Mouse (Mus musculus): ENCODE results near the gene Eddm3b.
"Not testable (repeated sequence)": the region's sequence is repeated elsewhere in the genome, so short reads cannot be mapped to it uniquely, and the experiment has no call there.

The Eddm3b gene

DNA sequence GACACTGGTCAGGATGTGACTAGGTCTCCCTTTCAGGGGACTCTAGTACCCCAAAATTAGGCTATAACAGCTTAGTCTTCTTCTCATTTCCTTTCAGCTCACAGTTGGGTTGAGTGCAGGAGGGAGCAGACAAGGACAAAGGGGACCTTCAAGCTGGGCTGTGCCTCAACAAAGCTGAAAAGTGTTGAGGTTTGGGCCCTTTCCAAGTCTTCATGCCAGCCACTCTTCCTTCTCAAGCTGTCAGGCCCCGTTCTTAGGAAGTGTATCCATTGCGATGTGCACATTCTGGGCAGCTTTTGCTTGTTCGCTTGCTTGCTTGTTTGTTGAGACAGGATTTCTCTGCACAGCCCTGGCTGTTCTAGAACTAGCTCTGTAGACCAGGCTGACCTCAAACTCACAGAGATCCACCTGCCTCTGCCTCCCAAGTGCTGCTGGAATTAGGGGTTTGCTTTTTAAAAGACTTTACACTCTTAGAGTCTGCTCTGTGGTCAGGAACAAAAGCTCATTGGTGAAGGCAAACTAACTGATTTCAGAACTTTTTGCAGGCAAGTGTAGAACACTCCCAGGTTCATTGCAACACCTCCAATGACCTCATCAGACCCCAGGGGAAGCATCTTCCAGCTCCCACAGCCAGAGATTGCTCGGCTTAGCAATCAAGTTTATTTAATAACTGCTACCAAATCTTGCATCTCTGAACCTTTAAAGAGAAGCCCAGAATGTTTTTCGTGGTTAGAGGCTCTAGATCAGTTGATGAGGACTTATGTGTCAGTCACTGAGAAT lies 19.9 kb upstream of the Eddm3b start:
- DNase-seq (ENCODE audit: low read depth, low spot score) = no peak

DNA sequence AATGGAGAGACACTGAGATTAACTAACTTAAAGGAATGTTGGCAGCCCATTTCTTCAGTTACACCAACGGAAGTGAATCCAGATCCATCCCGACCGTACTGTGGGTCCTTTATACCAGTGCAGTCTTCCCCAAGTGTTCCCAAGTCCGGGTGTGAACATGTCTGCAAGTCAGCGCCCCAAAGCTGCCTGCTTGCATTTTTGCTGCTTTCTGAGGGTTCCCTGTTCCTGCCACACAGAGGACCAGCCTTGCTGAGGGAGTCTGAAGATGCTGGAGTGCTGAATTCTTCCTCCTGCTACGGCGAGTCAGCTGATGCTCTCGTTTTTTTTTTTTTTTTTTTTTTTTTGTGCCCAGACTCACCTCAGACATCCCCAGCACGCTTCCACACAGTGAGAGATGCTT lies 19.3 kb upstream of the Eddm3b start:
- no peak for DNase-seq (ENCODE audit: low read depth, low spot score)

DNA sequence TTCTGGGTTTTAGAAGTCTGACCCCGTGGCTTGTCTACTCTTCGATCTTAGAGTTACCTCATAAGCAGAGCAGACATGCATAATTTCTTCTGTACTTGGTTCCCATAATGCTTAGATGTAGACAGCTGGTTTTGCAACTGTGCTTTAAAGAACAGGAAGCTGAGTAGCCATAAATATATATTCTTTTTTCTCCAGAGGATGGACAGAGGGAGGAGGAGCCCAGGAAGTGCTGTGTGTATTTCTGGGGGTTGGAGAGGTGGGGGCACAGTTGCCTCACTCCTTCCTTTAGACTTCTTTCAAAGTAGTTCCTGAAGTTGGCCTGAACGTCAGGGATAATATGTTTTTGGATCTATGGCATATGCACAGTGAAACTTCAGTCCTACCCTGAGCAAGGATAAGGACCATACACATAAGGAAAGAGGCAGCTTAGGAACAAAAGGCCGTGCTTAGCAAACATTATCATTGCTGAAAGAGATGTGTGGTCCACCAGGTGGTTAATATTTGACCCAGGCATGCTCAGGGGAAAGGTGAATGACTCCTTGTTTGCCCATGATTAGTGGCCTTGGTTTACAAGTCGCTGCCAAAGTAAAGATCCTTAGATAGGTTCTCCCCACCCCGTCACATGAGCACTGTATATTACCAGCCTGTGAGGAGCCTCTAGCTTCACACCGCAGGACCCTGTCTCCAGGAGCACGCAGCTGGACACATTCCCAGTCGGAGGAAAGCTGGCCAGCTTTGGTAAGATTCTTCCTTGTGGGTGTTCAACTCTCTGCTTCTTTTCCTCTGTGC lies 18.3 kb upstream of the Eddm3b start:
- DNase-seq (ENCODE audit: low read depth, low spot score) = no peak

DNA sequence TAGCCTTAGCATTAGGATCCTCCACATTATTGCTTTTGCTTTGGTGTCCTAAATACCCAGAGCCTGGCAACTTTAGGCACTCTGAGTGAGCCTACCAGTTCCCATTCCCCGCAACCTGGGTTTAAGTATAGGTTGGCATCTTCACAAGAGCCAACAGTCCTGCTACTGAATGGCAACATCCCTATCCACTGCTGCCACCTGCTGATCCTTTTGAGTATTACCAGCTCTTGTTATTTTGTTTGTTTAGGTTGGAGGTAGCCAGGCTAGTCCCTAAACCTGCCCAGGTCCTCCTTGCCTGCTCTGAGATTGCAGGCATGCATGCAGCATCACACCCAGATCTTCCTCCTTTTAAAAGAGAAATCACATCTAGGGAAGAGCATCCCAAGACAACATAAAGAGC lies 15.9 kb upstream of the Eddm3b start:
- not testable (repeated sequence) for DNase-seq (ENCODE audit: low read depth, low spot score)

DNA sequence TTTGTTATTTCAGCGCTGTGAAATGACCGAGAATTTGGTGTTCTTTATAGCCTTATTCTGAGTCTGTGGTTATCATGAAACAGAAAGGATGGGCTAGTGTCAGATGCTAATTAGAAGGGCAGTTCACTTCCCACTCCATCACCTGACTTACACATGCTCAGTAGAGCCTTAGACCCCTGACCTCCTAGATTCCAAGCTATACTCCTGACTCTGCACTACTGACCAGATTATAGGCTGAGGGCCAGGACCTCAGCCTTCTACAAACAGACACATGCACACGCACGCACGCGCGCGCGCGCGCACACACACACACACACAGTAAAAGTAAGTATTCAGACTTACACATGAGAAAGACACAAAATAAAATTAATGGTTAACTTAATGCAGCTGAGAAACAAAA lies 15.3 kb upstream of the Eddm3b start:
- DNase-seq (ENCODE audit: low read depth, low spot score) = no peak

DNA sequence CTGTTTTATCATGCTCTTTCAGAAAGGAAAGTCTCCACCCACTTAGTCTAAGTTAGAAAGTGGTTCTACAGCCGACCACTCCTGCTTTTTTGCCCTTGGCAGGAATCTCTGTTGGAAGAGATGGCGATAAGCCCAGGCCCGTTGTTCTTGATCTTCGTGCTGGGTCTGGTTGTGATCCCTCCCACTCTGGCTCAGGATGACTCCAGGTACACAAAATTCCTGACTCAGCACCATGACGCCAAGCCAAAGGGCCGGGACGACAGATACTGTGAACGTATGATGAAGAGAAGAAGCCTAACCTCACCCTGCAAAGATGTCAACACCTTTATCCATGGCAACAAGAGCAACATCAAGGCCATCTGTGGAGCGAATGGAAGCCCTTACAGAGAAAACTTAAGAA lies 12.9 kb upstream of the Eddm3b start:
- no peak for DNase-seq (ENCODE audit: low read depth, low spot score)

DNA sequence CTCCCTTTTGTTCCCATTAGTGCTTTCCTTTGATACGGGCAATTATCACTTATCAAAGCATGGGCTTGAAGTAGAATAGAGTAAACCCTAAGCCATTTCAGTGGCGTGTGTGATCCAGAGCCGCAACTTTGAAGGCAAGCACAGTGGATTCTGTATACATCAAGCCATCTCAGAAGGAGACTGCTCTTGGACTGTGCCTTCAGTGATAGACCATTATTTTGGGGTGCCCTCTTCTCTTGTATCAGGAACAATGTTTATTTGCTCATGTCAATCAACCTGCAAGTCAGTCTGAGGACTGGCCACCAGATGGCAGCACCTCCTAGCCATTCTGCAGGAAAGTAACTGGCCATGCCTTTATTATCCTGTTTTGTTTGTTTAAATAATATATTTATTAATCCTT lies 11.0 kb upstream of the Eddm3b start:
- no peak for DNase-seq (ENCODE audit: low read depth, low spot score)

DNA sequence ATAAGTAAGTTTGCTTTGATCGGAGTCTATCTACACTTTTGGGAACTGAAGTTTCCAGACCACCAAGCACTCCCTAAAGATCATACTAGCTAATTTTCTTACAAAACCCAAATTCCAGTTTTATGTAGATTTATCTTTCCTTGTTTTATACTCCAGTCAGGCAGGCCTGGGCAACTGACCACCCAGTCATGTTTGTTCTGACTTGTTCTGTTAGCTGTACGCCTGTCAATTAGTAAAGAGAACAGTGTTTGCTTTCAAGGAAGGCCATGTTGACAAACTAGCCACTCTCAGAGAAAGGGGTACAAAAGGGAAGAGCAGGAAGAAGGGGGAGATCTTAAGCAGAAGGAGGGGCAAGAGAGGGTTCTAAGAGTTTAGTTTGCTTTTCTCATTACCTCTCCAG lies 9.9 kb upstream of the Eddm3b start:
- DNase-seq (ENCODE audit: low read depth, low spot score) = no peak

DNA sequence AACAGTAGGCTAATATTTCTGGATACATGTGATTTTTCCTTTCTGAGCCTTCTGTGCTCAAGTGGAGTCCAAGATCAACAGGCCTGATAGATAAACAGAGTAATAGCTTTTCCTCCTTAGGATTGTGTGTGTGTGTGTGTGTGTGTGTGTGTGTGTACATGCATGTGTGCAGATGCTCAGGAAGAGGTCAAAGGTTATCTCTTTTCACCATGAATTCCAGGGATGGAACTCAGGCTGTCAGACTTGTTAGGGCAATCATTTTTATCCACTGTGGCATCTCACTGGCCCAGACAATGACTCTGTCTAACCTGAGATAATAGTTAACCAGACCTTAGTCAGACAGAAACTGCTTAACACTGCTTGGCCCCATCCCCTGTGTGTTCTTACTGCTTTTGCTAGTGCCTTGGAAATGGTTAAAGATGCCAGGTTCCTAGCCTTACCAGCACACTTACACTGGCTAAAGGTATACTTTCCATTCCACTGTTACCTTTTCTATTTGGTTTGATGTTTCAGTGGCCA lies 7.7 kb upstream of the Eddm3b start:
- DNase-seq (ENCODE audit: low read depth, low spot score) = no peak

DNA sequence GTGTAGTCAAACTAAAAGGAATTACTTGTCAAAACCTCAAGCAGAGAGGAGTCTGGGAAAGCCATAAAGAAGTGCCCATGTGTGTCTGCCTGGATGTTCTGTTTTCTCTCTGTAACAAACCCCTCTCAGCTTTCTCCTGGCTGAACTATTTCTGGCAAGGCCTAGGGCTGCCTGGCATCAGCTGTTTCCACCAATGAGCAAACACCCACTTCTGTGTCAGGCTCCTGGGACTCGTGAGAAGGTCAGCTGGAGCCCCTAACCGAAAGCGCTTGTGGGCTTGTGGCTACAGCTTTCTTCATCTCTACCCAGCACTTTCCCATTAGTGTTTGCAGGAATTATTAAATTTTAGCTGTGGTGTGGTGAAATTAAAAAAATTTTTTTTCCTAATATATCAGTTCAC lies 2.3 kb upstream of the Eddm3b start:
- no peak for DNase-seq (ENCODE audit: low read depth, low spot score)

DNA sequence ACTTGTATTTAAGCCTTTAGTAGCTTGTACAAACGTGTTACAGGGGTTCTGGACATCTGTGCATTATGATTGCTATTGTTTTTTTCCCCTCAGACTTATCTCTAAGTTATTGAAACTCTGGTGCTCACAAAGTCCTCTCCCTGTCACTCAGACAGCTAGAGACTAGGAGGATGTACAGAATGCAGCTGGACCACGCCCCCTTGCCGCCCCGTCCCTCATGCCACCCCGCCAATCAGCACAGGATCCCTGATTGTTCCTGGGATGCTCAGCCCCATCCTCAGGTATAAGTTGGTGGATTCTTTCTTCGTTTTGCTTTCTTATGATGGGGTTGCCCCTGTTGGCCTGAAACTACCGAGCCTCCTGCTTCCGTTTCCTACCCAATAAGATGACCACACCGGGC lies 750 bp upstream of the Eddm3b start:
- no peak for DNase-seq (ENCODE audit: low read depth, low spot score)

DNA sequence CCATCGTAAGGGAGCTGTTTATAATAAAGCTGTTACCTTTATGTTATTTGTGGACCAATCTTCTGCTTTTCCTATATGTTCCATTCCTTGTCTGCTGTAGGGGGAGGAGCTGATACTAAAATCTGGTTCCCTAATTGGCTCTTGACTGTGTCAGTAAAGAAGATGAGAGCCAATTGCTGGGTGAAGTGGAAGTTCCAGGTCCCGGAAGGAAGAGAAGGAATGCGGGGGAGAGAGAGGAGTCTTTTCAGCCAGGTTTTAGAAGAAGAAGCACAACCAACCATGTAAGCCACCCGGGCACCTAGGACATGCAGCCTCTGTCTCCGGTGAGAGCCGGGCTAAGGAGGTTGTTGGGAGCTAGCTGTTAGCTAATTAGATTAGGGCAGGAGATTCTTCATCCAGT lies 11.5 kb downstream of the Eddm3b start:
- DNase-seq (ENCODE audit: low read depth, low spot score) = no peak

DNA sequence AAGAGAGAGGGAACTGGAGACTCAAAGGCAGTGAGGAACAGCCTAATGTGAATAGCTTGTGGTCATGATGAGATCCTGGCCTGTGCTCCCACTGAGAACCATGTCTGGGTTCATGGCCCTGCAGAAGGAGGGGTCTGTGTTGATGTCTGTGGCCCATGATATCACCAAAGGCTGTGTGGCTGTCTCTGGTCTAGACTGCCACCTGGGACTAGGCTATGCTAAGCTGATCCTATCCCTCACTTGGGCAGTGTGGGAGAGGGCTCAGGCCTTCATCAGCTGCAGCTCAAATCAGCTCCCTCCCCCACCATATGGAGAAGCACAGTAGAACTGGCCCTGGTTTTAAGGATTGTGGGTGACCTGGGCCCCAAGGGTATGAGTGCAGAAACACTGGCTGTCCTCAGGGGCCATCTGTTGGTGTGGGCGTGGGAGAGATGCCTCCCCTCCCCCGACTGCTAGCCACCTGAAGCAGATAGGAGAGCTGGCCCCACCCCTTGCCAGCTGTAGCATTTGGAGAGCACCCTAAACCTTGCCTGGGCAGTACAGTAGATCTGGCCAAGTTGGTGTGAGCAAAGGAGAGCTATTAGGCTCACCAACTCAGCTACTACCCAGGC lies 13.5 kb downstream of the Eddm3b start:
- no peak for DNase-seq (ENCODE audit: low read depth, low spot score)

DNA sequence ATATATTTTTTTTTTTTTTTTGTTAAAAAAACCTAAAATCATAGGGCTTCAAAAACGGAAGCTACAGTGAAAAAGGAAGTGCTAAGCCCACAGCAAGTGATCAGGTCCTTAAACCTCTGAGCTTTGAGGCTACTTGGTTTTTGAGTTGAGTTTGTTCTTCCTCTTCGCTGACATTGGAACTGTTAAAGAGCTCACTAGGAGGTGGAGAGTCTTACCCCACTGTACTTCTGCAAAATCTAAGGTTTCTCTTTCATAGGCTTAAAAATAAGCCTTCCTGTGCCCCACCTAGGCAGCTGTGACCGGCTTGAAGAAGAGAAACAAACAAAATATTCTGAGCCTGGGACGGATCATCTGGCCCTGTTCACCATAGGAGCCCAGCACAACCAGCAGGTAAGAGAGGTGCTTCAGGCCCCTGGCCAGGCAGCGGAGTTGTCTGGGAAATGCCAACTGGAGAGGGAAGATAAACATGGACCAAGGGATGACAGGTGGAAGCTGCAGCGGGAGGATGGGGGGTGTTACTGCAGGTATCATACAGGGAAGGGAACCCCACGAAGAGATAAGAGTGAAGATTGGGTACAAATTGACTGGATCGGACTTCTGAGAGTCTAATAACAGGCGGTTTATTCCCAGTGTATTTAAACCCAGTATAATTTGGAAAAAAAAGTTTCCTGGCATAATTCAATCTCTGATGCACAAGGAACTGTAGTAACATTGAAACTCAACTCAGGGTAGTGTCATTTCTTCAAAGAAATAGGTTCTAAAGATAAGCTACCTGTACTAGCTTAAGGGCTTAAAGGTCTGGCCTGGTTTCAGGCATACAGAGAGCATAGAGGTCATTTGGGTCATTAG lies 14.8 kb downstream of the Eddm3b start:
- no peak for DNase-seq (ENCODE audit: low read depth, low spot score)

DNA sequence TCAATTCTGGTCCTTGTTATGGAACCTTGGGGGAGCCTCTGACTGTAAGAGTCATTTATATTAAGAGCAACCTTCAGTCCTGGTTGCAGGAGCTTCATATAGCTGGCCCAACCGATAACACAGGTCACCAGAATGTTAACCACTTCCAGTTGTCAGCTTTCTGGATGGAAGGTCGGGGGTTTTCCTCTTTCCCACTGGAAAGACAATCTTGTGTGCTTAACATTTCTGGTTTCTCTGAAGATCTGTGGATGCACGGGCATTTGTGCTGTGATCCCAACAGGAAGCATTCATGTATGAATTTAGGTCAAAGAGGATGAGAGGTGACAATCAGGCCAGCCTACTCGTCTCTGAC lies 15.4 kb downstream of the Eddm3b start:
- DNase-seq (ENCODE audit: low read depth, low spot score) = no peak

DNA sequence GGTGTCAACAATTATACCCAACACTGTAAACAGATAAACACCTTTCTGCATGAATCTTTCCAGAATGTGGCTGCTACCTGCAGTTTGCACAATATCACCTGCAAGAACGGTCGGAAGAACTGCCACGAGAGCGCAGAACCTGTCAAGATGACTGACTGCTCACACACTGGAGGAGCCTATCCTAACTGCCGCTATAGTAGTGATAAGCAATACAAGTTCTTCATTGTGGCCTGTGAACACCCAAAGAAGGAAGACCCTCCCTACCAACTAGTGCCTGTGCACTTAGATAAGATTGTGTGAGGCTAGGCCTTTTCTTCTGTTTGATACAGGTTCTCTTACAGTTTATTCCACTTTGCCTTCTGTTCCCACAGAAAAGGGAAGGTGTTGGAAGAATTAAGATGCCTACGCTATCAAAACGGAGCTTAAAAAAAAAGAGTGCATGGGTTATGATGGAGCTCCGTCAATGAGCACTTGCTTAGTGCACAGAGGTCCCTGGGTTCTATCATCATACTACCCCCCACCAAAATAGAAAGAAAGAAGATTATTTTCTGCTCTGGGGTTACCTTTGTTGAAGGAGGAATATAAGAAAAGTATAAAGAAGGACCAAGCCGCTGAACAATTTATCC lies 16.2 kb downstream of the Eddm3b start:
- DNase-seq (ENCODE audit: low read depth, low spot score) = no peak

DNA sequence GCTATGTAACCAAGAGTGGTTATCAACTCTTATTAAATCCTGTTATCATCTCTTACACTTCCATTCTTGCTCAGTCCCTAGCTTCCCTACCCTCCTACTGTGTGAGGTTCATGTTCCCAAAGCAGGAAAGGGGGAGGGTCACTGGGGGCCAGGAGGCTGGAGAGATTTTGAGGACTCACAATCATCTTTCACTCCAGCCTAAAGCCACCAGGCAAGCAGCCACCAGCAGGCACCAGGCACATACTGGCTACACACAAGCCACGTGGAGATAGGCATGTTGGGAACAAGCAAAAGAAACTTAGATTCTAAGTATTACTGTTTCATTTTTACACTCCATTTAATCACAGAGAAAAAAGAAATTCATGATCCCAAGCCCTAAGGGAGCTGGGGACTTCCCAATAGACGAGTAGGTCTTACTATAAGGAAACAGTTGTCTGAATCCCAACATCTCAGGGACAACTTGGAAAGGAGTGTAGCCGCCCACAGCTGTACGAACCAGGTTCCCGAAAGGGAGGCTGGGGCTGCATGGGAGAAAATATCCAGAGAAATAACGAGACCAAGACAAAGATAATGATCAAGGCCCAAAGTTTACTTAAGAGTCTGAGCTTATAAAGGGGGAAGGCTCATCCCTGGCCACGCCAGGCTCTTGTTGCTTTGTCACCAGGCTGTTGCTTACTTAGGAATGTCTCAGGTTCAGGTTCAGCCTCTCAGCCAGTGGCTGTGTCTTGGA lies 17.0 kb downstream of the Eddm3b start:
- no peak for DNase-seq (ENCODE audit: low read depth, low spot score)

DNA sequence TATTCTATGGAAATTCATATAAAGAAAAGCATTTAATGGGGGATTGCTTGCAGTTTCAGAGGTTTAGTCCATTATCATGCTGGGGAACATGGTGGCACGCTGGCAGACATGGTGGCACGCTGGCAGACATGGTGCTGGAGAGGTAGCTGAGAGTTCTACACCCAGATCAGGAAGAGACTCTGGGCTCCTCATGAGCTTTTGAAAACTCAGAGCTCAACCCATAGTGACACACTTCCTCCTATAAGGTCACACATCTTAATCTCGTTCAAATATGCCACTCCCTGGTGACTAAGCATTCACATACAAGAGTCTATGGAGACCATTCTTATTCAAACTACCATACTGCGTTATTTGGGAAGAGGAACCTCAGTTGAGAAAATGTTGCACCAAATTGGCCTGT lies 18.1 kb downstream of the Eddm3b start:
- DNase-seq (ENCODE audit: low read depth, low spot score) = no peak

DNA sequence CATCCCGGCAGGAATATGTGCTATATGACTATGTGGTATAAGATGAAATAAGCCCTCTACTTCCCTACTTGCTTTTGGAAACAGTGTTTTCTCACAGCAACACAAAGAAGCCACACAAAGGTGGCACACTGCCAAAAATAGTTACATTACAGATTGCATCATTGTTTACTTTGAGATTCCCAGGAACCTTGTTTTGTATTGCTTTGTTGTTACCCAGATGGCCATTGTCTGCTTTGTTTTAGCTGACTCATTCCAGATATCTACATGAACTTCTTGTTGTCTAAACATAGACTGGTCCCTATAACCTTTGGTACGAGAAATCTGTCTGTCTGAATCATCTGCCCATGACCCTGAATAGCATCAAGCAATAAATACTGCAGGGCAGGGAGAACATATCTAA lies 26.1 kb downstream of the Eddm3b start:
- no peak for DNase-seq (ENCODE audit: low read depth, low spot score)

DNA sequence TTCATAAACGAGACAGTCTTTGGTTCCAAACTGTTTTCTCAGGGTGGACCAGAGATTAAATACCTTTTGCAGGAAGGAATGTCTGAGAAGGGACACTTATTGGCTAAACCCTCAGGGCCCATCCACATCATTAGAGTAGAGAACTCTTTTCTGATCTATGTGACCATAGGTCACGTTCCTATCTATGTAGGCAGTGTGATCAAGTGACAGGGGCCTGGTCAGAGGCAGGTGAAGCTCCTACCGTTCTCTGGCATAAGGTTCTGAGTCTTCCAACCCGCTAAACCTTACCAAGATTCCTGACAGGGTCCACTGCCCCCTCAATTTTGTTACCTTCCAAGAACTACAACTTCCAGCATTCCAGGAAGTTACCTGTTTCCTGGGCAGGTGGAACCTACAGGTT lies 27.9 kb downstream of the Eddm3b start:
- no peak for DNase-seq (ENCODE audit: low read depth, low spot score)

DNA sequence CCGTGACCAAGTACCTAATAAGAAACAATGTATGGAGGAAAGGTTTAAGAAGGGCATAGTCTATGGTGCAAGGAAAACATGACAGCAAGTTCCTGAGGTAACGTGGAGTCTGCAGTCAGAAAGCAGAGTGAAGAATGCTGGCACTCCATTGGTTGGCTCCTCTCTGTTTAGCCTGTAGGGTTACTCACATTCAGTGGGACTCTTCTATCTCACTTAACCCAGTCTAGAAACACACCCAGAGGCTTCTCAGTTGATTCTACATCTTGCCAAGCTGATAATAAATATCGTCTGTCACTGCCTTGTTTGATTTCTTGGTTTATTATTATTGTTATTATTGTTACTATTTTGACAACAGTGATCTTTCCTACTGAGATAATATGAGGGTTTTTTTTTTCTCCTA lies 28.3 kb downstream of the Eddm3b start:
- no peak for DNase-seq (ENCODE audit: low read depth, low spot score)

Data from retina, adult 2 months (tissue).